Mouse (Mus musculus) bone marrow macrophage, adult 2 months (primary cell): ENCODE data around the gene Ly86. TPM values are rescaled to one million over a fixed set of nuclear protein-coding genes. Genes with fewer than 3 reads are reported as not detected.

Experiments
- H3K27ac ChIP-seq: 2 replicates; pipeline ENCODE4 v1.5.1; 2012; ENCODE audit warnings: low read depth, low read length; ENCODE audit not compliant: insufficient read depth
- H3K4me1 ChIP-seq: 2 replicates; pipeline ENCODE4 v1.6.1; 2012; ENCODE audit warnings: low read length; ENCODE audit not compliant: control insufficient read depth, insufficient read depth
- H3K4me3 ChIP-seq: 2 replicates; pipeline ENCODE4 v1.5.1; 2012; ENCODE audit warnings: mild to moderate bottlenecking, low read length, moderate library complexity; ENCODE audit not compliant: insufficient read depth
- CTCF ChIP-seq: IDR thresholded peaks from 2 replicates; pipeline ENCODE4 v1.5.1; 2012; ENCODE audit warnings: low read depth, mild to moderate bottlenecking, low read length, moderate library complexity
- POLR2A ChIP-seq: IDR thresholded peaks from 2 replicates; pipeline ENCODE4 v1.6.1; 2012; ENCODE audit warnings: mild to moderate bottlenecking, low read depth, low read length, borderline replicate concordance
- polyA plus RNA-seq: library from polyadenylated mRNA; stranded (reverse); fragments of >200 nt; gene quantifications from 2 replicates; pipeline ENCODE4 v1.2.4, GENCODE M21; 2012; ENCODE audit not compliant: missing spikeins, insufficient read depth, insufficient read length

Gene Ly86
- polyA plus RNA-seq, 1 experiment, result 613 TPM

DNA sequence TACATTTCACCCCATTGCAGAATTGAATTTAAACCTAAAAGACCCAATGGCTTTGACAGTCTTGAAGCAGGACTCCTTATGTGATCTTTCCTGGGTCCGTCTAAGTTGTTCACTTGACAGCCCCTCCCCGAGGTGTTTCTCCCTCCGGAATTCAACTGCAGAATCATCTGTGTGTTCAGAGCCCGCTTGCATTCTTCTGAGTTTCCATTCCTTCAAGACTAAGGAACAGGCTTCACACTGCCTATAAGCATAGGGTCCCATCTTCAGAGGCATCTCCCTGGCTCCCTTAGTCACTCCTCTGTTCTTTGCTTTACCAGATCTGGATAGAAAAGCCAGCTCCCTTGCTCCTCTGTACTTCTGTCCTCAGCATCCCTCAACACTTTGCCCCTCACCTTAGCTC is 32.1 kb upstream of the Ly86 start:
- H3K4me1 ChIP-seq, result peaks cover 3% of the 10 kb centered on the region
- TF ChIP-seq POLR2A (no peak), CTCF (no peak)
- no peak overlapping the region for H3K27ac ChIP-seq
- no peak overlapping the region for H3K4me3 ChIP-seq

- H3K4me3 ChIP-seq, result no peak overlapping the region
- peak; percentile 52; the same call in 1 of the 2 replicates for TF ChIP-seq CTCF
- TF ChIP-seq POLR2A, result no peak
- peaks cover 15% of the 10 kb centered on the region for H3K4me1 ChIP-seq
- H3K27ac ChIP-seq, result no peak overlapping the region
Observed at GRCm38 (mm10) chr13:37325504-37325903, 19.5 kb upstream of the Ly86 start.

- H3K27ac ChIP-seq, result no peak overlapping the region
- TF ChIP-seq CTCF, result no peak
- no peak for TF ChIP-seq POLR2A
- no peak overlapping the region for H3K4me3 ChIP-seq
- H3K4me1 ChIP-seq, result peaks cover 33% of the 10 kb centered on the region
Observed at GRCm38 (mm10) chr13:37329747-37330146, 15.3 kb upstream of the Ly86 start.

DNA sequence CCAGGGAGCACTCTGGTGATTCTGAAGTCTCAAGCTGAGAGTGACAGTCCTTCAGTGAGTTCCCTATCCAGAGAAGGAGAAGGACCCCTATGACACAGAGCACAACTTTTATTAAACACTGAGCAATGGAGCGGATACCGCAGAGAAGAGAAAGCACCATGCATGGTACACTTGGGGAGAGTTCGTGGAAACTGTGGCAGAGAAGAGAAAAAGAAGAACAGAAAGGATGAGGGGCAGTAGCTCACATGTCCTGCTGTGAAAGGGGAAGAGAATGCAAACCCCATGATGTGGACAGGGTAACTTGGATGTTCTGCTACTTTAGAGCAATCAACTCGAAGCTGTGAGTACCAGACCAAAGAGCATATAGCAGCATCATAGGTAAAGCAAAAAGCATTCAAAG is 14.0 kb upstream of the Ly86 start:
- H3K4me3 ChIP-seq, result no peak overlapping the region
- H3K27ac ChIP-seq, result peak overlapping the region; percentile 29
- peaks cover 40% of the 10 kb centered on the region for H3K4me1 ChIP-seq
- TF ChIP-seq CTCF (no peak), POLR2A (no peak)

DNA sequence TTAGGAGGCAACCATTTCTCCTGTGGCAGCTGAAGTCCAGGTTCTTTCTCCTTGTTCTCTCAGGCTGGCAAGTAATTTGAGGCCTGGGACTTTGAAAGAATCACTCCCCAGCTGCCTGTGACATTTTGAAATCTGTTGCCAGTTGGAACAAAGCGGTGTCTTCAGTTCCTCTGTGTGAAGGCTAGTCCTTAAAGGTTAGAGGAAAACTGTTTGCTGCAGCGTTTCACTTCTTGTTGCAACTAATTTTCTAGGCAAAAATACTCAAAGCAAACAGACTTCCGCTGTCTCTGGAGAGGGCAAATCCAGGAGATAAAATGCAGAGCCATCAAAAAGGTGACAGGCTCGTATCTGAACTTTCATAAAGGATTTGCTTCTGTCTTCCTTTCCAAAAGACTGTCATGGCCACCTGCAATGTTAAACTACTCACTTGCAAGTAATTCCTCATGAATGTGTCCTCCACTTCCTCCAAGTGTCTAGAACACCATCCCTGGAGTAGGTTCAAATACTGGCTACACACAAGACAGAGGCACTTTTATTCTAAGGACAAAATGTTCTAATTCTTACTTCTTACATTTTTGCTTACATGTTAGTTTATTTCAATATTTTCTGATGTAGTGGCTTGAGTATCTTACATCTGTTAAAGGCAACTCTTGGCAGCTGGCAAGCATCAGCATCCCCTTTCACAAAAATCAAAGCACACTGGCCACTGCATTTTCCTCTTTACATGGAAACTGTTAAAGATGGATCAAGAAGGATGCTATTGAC is 12.0 kb upstream of the Ly86 start:
- peak overlapping the region; percentile 97 for H3K27ac ChIP-seq

GRCm38 (mm10) chr13:37333544-37333870 is 11.5 kb upstream of the Ly86 start:
- peaks cover 56% of the 10 kb centered on the region for H3K4me1 ChIP-seq
- no peak for TF ChIP-seq CTCF

More for the DNA sequence above, 12.0 kb upstream of the Ly86 start:
- no peak overlapping the region for H3K4me3 ChIP-seq
- H3K4me1 ChIP-seq, result peaks cover 53% of the 10 kb centered on the region
- TF ChIP-seq POLR2A, result no peak
- TF ChIP-seq CTCF, result no peak

GRCm38 (mm10) chr13:37337269-37337668 is 7.7 kb upstream of the Ly86 start:
- peak overlapping the region; percentile 9; the same call in 1 of the 2 replicates for H3K4me3 ChIP-seq
- TF ChIP-seq CTCF, result no peak
- H3K4me1 ChIP-seq, result peaks cover 44% of the 10 kb centered on the region
- H3K27ac ChIP-seq, result peak overlapping the region; percentile 75

More at GRCm38 (mm10) chr13:37333544-37333870, 11.5 kb upstream of the Ly86 start:
- H3K4me3 ChIP-seq, result 0 out of 2 replicates have a peak overlapping the region, but pooled peaks have one; percentile 13
- peak overlapping the region; percentile 96 for H3K27ac ChIP-seq

DNA sequence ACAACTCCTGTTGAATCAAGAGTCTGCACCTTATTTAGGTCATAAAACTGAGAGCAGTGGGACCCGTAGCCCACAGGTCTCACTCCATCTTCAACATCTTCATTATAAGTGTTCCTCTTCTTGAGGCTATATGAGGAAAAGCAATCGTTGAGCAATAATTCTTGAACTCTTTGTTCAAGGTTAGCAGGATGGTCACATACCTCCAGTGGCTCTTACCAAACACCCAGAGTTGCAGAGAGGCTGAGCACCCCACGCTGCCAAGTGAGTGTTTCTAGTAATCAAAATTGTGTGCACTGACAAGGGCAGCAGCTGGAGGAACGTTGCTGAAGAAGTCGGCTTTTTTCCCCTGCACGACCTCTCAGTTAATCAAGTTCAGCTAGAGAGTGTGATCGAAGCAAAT is 7.1 kb upstream of the Ly86 start:
- Histone ChIP-seq H3K4me1 (peaks cover 38% of the 10 kb centered on the region), H3K4me3 (peak overlapping the region; percentile 9; the same call in 1 of the 2 replicates), H3K27ac (peak overlapping the region; percentile 75)
- no peak for TF ChIP-seq POLR2A
- TF ChIP-seq CTCF, result no peak

GRCm38 (mm10) chr13:37342804-37343203 is 2.2 kb upstream of the Ly86 start:
- Histone ChIP-seq H3K4me3 (no peak overlapping the region), H3K27ac (no peak overlapping the region), H3K4me1 (peaks cover 18% of the 10 kb centered on the region)
- TF ChIP-seq POLR2A (no peak), CTCF (no peak)

DNA sequence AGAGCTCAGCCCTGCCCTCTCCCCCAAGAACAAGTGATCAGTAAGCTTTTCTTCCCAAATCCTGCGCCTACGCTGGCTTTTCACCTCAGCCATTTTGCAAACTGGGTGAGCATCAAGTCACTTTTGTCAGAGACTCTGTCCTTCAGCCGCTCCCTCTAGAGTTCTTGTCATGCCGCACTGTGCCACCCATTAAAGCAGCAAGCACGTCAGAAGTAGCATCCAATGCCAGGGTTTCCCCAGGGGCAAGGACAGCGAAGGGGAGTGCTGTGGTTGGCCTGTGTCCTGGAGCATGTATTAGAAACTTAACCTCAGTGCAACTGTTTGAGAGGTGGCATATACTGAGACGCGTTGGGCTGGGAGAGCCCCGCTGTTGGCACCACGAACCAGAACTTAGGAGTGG is 815 bp downstream of the Ly86 start:
- Histone ChIP-seq H3K4me3 (peak overlapping the region; percentile 90), H3K4me1 (peaks cover 22% of the 10 kb centered on the region), H3K27ac (peak overlapping the region; percentile 99)
- TF ChIP-seq POLR2A, result no peak
- no peak for TF ChIP-seq CTCF
